Mouse (Mus musculus): Measurements from ENCODE around the gene Ercc5. TPM values are rescaled to one million over a fixed set of nuclear protein-coding genes. Genes with fewer than 3 reads are reported as not detected.

Gene Ercc5
- polyA plus RNA-seq (2014; fragmentation: Nextera tagmentation; extraction: Ambion mirVana): 31.1 TPM in 2 replicates

- H3K9me3 ChIP-seq (ENCODE audit: control insufficient read depth, low read length): no peaks in the 10 kb centered on the region
- peak; percentile 98 for ATAC-seq (ENCODE audit: low FRiP score)
- peak; percentile 85 for DNase-seq (ENCODE audit: low spot score)
- H3K9ac ChIP-seq: peak within 1 kb of the TSS; percentile 93
- H3K4me1 ChIP-seq (replicated peaks; ENCODE audit: control insufficient read depth, insufficient read depth, low read length): peaks cover 14% of the 10 kb centered on the region
- H3K4me3 ChIP-seq (replicated peaks; ENCODE audit: low read length): peak within 1 kb of the TSS; percentile 96
- H3K27me3 ChIP-seq (ENCODE audit: control insufficient read depth, insufficient read depth, low read length): no peaks in the 10 kb centered on the region
- peaks cover 21% of the 10 kb centered on the region for H3K36me3 ChIP-seq (replicated peaks; ENCODE audit: control insufficient read depth, insufficient read depth)
- under 1% methylated on average over 66 of the region's 66 CpGs for WGBS
- H3K27ac ChIP-seq: peak within 1 kb of the TSS; percentile 99
- H3K4me2 ChIP-seq (replicated peaks): peak within 1 kb of the TSS; percentile 82
Measured at GRCm38 (mm10) chr1:44147563-44148381, at the start of gene Ercc5. Ercc5 (plus strand) TSS chr1:44147744.

- Histone ChIP-seq H3K9me3 (ENCODE audit: control insufficient read depth, low read length) (no peaks in the 10 kb centered on the region), H3K27ac (peak overlapping the region; percentile 60), H3K36me3 (replicated peaks; ENCODE audit: control insufficient read depth, insufficient read depth) (peaks cover 18% of the 10 kb centered on the region), H3K9ac (peak overlapping the region; percentile 68), H3K4me2 (replicated peaks) (peak overlapping the region; percentile 77), H3K4me1 (replicated peaks; ENCODE audit: control insufficient read depth, insufficient read depth, low read length) (peaks cover 8% of the 10 kb centered on the region), H3K27me3 (ENCODE audit: control insufficient read depth, insufficient read depth, low read length) (no peaks in the 10 kb centered on the region), H3K4me3 (replicated peaks; ENCODE audit: low read length) (peak overlapping the region; percentile 86)
- DNase-seq (ENCODE audit: low spot score) (peak; percentile 36), ATAC-seq (ENCODE audit: low FRiP score) (peak; percentile 78)
- under 1% methylated on average over 55 of the region's 55 CpGs for WGBS
Measured at GRCm38 (mm10) chr1:44101448-44102225, 45.9 kb upstream of the Ercc5 start.

- Histone ChIP-seq H3K4me1 (replicated peaks; ENCODE audit: control insufficient read depth, insufficient read depth, low read length) (peaks cover 8% of the 10 kb centered on the region), H3K27ac (peak within 1 kb of the TSS; percentile 60), H3K36me3 (replicated peaks; ENCODE audit: control insufficient read depth, insufficient read depth) (peaks cover 16% of the 10 kb centered on the region), H3K9ac (peak within 1 kb of the TSS; percentile 68), H3K4me2 (replicated peaks) (peak within 1 kb of the TSS; percentile 77), H3K4me3 (replicated peaks; ENCODE audit: low read length) (peak within 1 kb of the TSS; percentile 86), H3K9me3 (ENCODE audit: control insufficient read depth, low read length) (no peaks in the 10 kb centered on the region), H3K27me3 (ENCODE audit: control insufficient read depth, insufficient read depth, low read length) (no peaks in the 10 kb centered on the region)
- under 1% methylated on average over 54 of the region's 55 CpGs for WGBS
- DNase-seq (ENCODE audit: low spot score) (peak; percentile 97), ATAC-seq (ENCODE audit: low FRiP score) (peak; percentile 98)
Measured at GRCm38 (mm10) chr1:44102259-44102717, 45.3 kb upstream of the Ercc5 start, which contains the start of gene Tex30. Tex30 (minus strand) TSS chr1:44102441.

- Histone ChIP-seq H3K27me3 (ENCODE audit: control insufficient read depth, insufficient read depth, low read length) (no peaks in the 10 kb centered on the region), H3K9me3 (ENCODE audit: control insufficient read depth, low read length) (no peaks in the 10 kb centered on the region), H3K4me2 (replicated peaks) (peak overlapping the region; percentile 77), H3K4me3 (replicated peaks; ENCODE audit: low read length) (peak overlapping the region; percentile 86), H3K36me3 (replicated peaks; ENCODE audit: control insufficient read depth, insufficient read depth) (peaks cover 20% of the 10 kb centered on the region), H3K9ac (peak overlapping the region; percentile 68), H3K4me1 (replicated peaks; ENCODE audit: control insufficient read depth, insufficient read depth, low read length) (peaks cover 8% of the 10 kb centered on the region), H3K27ac (no peak overlapping the region)
- WGBS: 9% methylated on average over 5 of the region's 5 CpGs
- DNase-seq (ENCODE audit: low spot score) (no peak), ATAC-seq (ENCODE audit: low FRiP score) (no peak)
Measured at GRCm38 (mm10) chr1:44102939-44103338, 44.6 kb upstream of the Ercc5 start.

GRCm38 (mm10) chr1:44117571-44117970 is 30.0 kb upstream of the Ercc5 start:
- no peak for ATAC-seq (ENCODE audit: low FRiP score)
- H3K36me3 ChIP-seq (replicated peaks; ENCODE audit: control insufficient read depth, insufficient read depth): peaks cover 29% of the 10 kb centered on the region
- H3K9ac ChIP-seq: peak overlapping the region; percentile 14; the same call in 1 of the 2 replicates
- no peaks in the 10 kb centered on the region for H3K9me3 ChIP-seq (ENCODE audit: control insufficient read depth, low read length)
- DNase-seq (ENCODE audit: low spot score): no peak
- peak overlapping the region; percentile 67 for H3K4me3 ChIP-seq (replicated peaks; ENCODE audit: low read length)
- no peak overlapping the region for H3K27ac ChIP-seq
- peak overlapping the region; percentile 93 for H3K4me2 ChIP-seq (replicated peaks)
- no peaks in the 10 kb centered on the region for H3K27me3 ChIP-seq (ENCODE audit: control insufficient read depth, insufficient read depth, low read length)
- peaks cover 18% of the 10 kb centered on the region for H3K4me1 ChIP-seq (replicated peaks; ENCODE audit: control insufficient read depth, insufficient read depth, low read length)

- H3K36me3 ChIP-seq (replicated peaks; ENCODE audit: control insufficient read depth, insufficient read depth): peaks cover 20% of the 10 kb centered on the region
- no peaks in the 10 kb centered on the region for H3K27me3 ChIP-seq (ENCODE audit: control insufficient read depth, insufficient read depth, low read length)
- peak within 1 kb of the TSS; percentile 67 for H3K4me3 ChIP-seq (replicated peaks; ENCODE audit: low read length)
- peak within 1 kb of the TSS; percentile 94 for H3K27ac ChIP-seq
- peak within 1 kb of the TSS; percentile 83 for H3K9ac ChIP-seq
- DNase-seq (ENCODE audit: low spot score) (peak; percentile 83), ATAC-seq (ENCODE audit: low FRiP score) (peak; percentile 97)
- peaks cover 18% of the 10 kb centered on the region for H3K4me1 ChIP-seq (replicated peaks; ENCODE audit: control insufficient read depth, insufficient read depth, low read length)
- H3K4me2 ChIP-seq (replicated peaks): peak within 1 kb of the TSS; percentile 93
- no peaks in the 10 kb centered on the region for H3K9me3 ChIP-seq (ENCODE audit: control insufficient read depth, low read length)
- under 1% methylated on average over 39 of the region's 39 CpGs for WGBS
Measured at GRCm38 (mm10) chr1:44118239-44119054, 29.1 kb upstream of the Ercc5 start, which contains the start of the genes Kdelc1 and Bivm. Kdelc1 (minus strand) TSS chr1:44118808. Bivm (plus strand) TSS chr1:44118957.

GRCm38 (mm10) chr1:44119201-44120073 is 28.1 kb upstream of the Ercc5 start:
- ATAC-seq (ENCODE audit: low FRiP score): peak; percentile 89
- under 1% methylated on average over 42 of the region's 43 CpGs for WGBS
- H3K9me3 ChIP-seq (ENCODE audit: control insufficient read depth, low read length): no peaks in the 10 kb centered on the region

GRCm38 (mm10) chr1:44120074-44120406 is 27.5 kb upstream of the Ercc5 start:
- Histone ChIP-seq H3K4me1 (replicated peaks; ENCODE audit: control insufficient read depth, insufficient read depth, low read length) (peaks cover 18% of the 10 kb centered on the region), H3K4me2 (replicated peaks) (peak overlapping the region; percentile 93), H3K9ac (peak overlapping the region; percentile 83), H3K4me3 (replicated peaks; ENCODE audit: low read length) (peak overlapping the region; percentile 67), H3K36me3 (replicated peaks; ENCODE audit: control insufficient read depth, insufficient read depth) (peaks cover 7% of the 10 kb centered on the region), H3K27me3 (ENCODE audit: control insufficient read depth, insufficient read depth, low read length) (no peaks in the 10 kb centered on the region), H3K27ac (peak overlapping the region; percentile 94), H3K9me3 (ENCODE audit: control insufficient read depth, low read length) (no peaks in the 10 kb centered on the region)
- DNase-seq (ENCODE audit: low spot score) (no peak), ATAC-seq (ENCODE audit: low FRiP score) (peak; percentile 31)
- WGBS: 2% methylated on average over 6 of the region's 6 CpGs

More at GRCm38 (mm10) chr1:44119201-44120073, 28.1 kb upstream of the Ercc5 start:
- H3K27ac ChIP-seq: peak overlapping the region; percentile 94
- H3K36me3 ChIP-seq (replicated peaks; ENCODE audit: control insufficient read depth, insufficient read depth): peaks cover 13% of the 10 kb centered on the region
- H3K4me1 ChIP-seq (replicated peaks; ENCODE audit: control insufficient read depth, insufficient read depth, low read length): peaks cover 18% of the 10 kb centered on the region
- H3K4me2 ChIP-seq (replicated peaks): peak overlapping the region; percentile 93
- DNase-seq (ENCODE audit: low spot score): peak; percentile 77
- no peaks in the 10 kb centered on the region for H3K27me3 ChIP-seq (ENCODE audit: control insufficient read depth, insufficient read depth, low read length)
- H3K9ac ChIP-seq: peak overlapping the region; percentile 83
- H3K4me3 ChIP-seq (replicated peaks; ENCODE audit: low read length): peak overlapping the region; percentile 67

Measured in hindbrain, embryonic 14.5 days (tissue).